Mouse (Mus musculus): ENCODE results near the gene Gm4450.
"Not testable (repeated sequence)": the region's sequence is repeated elsewhere in the genome, so short reads cannot be mapped to it uniquely, and the experiment has no call there.

The Gm4450 gene

GRCm38 (mm10) chr3:98457026-98457425 is at the start of gene Gm4450:
Gm4450 (minus strand) TSS chr3:98457126.
- DNase-seq (ENCODE audit: low read depth, low spot score) = not testable (repeated sequence)

- DNase-seq (ENCODE audit: low read depth, low spot score) = not testable (repeated sequence)
Measured at GRCm38 (mm10) chr3:98497401-98497800, 40.5 kb upstream of the Gm4450 start.

GRCm38 (mm10) chr3:98496762-98497161 is 39.8 kb upstream of the Gm4450 start:
- DNase-seq (ENCODE audit: low read depth, low spot score) = not testable (repeated sequence)

GRCm38 (mm10) chr3:98495055-98495454 is 38.1 kb upstream of the Gm4450 start:
- DNase-seq (ENCODE audit: low read depth, low spot score) = not testable (repeated sequence)

DNA sequence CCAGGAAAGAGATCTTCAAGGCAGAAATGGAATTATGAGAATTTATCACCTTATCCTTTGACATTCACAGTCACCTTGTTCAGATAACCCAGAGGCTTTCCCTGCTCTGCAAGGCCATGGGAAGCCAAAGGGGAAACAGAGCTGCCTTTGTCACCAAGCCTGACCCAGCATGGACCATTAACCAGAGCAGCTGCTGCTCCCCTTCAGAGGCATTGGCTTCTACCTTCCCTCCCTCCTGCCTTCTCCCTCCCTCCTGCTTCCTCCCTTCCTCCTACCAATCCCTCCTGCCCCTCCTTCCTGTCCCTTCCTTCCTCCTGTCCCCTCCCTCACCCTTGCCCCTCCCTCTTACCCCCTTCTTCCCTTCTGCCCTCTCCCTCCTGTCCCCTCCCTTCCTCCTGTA is 37.3 kb upstream of the Gm4450 start:
- DNase-seq (ENCODE audit: low read depth, low spot score) = not testable (repeated sequence)

GRCm38 (mm10) chr3:98471499-98471898 is 14.6 kb upstream of the Gm4450 start:
- not testable (repeated sequence) for DNase-seq (ENCODE audit: low read depth, low spot score)

- DNase-seq (ENCODE audit: low read depth, low spot score) = not testable (repeated sequence)
Measured at GRCm38 (mm10) chr3:98471057-98471456, 14.1 kb upstream of the Gm4450 start.

GRCm38 (mm10) chr3:98469323-98469722 is 12.4 kb upstream of the Gm4450 start:
- not testable (repeated sequence) for DNase-seq (ENCODE audit: low read depth, low spot score)

DNA sequence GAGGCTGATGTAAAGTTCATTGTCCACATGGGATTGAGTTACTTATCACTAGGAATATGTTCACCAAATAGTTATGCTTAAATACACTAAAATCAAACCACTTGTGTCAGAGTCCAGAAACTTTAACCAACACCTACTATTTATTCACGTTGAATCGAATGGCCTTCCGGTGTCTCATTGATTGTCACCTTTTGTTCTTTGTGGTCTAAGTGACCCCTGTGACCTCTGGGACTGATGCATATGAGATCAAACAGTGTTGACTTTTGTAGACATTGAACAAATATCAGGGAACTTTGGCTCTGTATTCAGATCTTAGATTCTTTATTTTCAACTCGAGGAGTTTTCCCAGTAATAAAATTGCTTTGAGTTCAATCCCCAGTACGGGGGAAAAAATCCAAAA is 3.1 kb downstream of the Gm4450 start:
- not testable (repeated sequence) for DNase-seq (ENCODE audit: low read depth, low spot score)

- not testable (repeated sequence) for DNase-seq (ENCODE audit: low read depth, low spot score)
Measured at GRCm38 (mm10) chr3:98443924-98444323, 13.0 kb downstream of the Gm4450 start.

DNA sequence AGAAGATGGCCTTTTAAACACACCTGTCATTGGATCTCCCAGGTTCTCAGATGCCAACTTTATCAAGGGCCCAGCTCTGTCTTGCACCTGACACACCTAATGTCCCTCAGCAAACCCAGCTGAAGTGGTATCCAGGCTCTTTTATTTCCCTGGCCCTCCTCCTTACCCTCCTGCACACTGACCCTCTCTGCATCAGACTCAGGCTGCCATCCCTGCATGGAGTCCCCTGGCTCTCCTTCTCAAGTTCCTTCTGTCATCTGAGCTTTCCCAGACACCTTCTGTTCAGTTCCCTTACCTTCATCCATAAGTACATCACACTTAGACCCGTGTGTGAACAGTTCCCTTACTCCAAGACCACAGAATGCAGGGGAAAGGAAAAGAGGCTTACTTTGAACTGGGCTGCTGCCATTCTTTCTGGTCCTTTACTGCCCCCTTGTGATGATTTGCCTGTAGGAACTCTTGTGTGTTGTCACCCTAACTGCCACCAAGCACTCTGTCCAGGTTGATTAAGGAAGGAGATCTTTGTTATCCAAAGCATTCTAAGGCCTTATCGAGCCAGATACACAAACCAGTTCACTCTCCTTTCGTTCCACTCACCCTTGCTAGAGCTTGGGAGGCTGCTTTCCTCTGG is 13.7 kb downstream of the Gm4450 start:
- DNase-seq (ENCODE audit: low read depth, low spot score) = not testable (repeated sequence)

- not testable (repeated sequence) for DNase-seq (ENCODE audit: low read depth, low spot score)
Measured at GRCm38 (mm10) chr3:98442245-98442644, 14.7 kb downstream of the Gm4450 start.

DNA sequence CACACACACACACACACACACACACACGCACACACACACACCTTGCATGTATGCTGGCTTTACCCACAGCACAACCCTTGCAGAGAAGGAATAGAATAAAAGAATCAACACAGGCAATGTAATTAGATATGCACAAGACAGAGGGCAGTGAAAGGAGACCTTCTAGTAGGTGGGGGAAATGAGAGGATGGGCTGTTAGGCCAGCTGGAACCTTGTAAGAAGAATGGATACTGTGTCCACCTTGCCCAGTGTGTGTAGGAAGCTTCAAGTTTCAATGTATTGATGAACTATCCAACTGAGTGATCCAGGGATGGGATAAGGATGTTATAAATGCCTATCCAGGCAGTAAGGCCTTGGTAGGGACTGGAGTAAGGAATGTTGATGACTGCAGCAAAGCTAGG is 21.9 kb downstream of the Gm4450 start:
- no peak for DNase-seq (ENCODE audit: low read depth, low spot score)

GRCm38 (mm10) chr3:98434088-98434816 is 22.7 kb downstream of the Gm4450 start:
- DNase-seq (ENCODE audit: low read depth, low spot score) = peak; percentile 61

GRCm38 (mm10) chr3:98428928-98429525 is 27.9 kb downstream of the Gm4450 start:
- peak; percentile 2 for DNase-seq (ENCODE audit: low read depth, low spot score)

GRCm38 (mm10) chr3:98428449-98428775 is 28.5 kb downstream of the Gm4450 start:
- DNase-seq (ENCODE audit: low read depth, low spot score) = no peak

DNA sequence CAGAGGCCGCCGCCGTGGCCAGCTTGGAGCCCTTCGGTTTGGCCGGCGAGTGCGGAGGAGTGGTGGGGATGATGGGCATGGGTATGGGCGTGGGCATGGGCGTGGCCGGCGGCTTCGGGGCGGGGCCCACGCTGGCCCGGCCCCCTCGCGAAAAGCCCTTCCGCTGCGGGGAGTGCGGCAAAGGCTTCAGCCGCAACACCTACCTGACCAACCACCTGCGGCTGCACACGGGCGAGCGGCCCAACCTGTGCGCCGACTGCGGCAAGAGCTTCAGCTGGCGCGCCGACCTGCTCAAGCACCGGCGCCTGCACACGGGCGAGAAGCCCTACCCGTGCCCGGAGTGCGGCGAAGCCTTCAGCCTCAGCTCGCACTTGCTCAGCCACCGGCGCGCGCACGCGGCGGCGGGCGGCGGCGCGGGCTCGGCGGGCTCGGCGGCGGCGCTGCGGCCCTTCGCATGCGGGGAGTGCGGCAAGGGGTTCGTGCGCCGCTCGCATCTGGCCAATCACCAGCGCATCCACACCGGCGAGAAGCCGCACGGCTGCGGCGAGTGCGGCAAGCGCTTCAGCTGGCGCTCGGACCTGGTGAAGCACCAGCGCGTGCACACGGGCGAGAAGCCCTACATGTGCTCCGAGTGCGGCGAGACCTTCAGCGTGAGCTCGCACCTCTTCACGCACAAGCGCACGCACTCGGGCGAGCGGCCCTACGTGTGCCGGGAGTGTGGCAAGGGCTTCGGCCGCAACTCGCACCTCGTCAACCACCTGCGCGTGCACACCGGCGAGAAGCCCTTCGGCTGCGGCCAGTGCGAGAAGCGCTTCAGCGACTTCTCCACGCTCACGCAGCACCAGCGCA is 29.1 kb downstream of the Gm4450 start:
- peak; percentile 76 for DNase-seq (ENCODE audit: low read depth, low spot score)

DNA sequence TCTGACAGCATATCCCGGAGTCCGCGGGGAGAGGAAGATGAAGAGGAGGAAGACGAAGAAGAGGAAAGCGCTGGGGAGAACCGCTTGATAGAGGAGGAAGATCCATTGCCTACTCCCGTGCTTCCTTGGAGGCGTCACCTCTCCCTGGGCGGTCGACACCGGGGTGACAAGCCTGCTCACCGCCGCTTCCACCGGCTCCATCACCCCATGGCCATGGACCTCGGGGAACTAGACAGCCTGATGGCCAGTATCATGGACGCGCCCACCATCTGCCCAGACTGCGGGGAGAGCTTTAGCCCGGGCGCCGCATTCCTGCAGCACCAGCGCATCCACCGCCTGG is 29.7 kb downstream of the Gm4450 start:
- DNase-seq (ENCODE audit: low read depth, low spot score) = peak; percentile 4

DNA sequence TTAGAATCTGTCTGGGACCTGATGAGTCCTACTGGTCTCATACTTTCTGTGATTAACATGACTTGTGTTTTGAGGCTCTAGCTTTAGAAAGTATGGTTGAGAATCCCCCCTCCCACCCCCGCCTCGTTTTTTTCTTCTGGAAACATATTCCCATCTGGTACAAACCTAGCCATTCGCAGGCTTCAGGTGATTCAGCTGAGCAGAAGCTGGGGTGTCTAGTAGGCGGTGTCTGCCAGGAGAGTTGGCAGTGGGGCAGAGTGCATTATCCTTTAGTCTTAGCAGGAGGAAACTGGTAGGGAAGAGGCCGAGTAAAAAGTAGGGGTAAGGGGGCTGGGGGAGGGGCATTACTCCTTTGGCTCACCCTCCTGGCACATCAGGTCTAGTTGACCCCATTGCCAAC is 30.2 kb downstream of the Gm4450 start:
- no peak for DNase-seq (ENCODE audit: low read depth, low spot score)

GRCm38 (mm10) chr3:98422926-98423325 is 34.0 kb downstream of the Gm4450 start:
- DNase-seq (ENCODE audit: low read depth, low spot score) = peak; percentile 1

DNA sequence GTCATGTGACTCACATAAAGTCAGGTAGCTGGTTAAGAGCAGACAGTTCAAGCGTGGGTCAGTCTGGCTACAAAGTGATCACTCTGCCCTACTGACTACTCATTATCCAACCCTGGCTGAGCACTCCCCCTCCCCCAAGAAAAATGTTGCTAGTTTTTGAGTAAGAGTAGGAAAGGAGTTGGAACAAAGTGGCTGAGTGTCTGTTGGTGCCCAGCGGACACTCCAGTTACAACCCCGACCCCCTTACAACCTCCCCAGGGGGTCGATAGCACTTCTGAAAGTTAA is 37.2 kb downstream of the Gm4450 start:
- DNase-seq (ENCODE audit: low read depth, low spot score) = peak; percentile 1

All from ES-CJ7 (cell line).